Mouse (Mus musculus) right cerebral cortex, adult 2 months (tissue): ENCODE results near the gene Agpat4.

Source experiments
- DNase-seq, 2 experiments: peaks; one replicate each; pipeline ENCODE4 v3.0.0; 2021 to 2022; ENCODE audit warnings: low spot score in 2 of 2

The Agpat4 gene

DNA sequence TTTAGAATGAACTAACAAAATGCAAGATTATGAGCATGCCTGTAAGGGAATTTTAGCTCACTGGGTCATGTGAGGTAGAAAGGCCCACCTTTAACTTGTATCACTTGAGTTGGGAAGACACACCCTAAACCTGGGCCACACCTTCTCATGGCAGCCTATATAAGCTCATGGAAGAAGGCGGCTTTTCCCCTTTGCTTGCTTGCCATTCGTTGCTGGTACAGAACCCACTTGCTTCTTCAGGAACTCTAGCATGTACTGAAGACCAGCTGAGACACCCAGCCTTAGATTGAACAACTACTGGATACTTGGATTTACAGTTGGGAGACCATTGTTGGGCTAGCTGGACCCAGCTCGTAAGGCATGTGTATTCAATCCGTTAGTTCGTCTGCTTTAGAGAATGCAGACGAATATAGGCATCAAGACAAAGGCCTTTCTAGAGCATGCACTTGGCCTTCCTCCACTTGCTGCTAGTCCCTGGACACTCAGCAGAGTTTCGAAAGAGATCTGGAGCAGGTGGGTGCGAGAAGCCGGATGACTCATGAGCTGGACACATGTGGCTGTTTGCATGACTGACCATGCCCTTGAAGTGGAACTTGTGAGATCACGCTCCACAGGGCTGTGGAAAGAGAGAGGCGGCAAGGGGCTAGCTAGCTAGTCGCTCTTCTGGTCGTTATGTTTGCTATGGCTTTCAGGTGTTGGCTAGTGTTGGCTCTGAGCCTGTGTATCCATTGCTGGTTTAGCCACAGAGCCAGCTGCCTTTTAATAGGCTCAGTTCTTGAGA, 42.7 kb downstream of the Agpat4 start:
- no peak for DNase-seq

DNA sequence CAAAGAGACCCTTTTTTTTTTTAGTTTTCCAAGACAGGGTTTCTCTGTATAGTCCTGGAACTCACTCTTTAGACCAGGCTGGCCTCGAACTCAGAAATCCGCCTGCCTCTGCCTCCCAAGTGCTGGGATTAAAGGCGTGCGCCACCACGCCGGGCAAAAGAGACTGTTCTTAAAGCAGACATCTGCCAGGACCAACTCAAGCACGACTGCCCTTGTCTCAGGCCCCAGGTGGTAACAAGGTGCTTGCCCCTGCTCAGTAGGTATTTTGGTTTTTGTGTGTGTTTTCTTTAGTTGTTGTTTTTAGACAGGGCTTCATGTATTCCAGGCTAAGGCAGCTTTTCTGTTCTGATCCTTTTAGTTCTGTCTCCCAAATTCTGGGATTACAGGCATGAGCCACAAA, 43.4 kb downstream of the Agpat4 start:
- no peak for DNase-seq

GRCm38 (mm10) chr17:12162824-12163223, 44.3 kb downstream of the Agpat4 start:
- no peak for DNase-seq

- no peak for DNase-seq
These were observed 44.9 kb downstream of the Agpat4 start for GRCm38 (mm10) chr17:12163403-12163802.

DNA sequence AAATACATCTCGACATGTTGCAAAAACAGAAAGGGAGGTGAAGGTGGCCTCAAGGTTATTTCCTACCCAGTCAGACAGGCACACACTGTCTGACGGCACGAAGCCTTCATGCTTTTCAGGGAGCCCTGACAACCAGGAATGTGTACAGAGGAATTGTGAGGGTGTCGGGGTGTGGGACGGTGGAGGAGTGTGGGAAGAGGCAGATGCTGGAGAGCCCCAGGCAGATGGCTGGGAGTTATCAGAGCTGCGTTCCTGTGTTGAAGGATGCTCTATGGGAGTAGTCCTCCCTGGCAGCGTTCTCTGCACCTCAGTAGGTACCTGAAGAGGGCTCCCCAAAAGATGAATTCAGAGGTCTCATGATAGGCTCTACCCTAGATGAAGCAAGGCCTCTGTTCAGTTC, 45.4 kb downstream of the Agpat4 start:
- peak; percentile 71 to 74 for DNase-seq

- DNase-seq = no peak
These were observed 46.0 kb downstream of the Agpat4 start for GRCm38 (mm10) chr17:12164507-12164906.

DNA sequence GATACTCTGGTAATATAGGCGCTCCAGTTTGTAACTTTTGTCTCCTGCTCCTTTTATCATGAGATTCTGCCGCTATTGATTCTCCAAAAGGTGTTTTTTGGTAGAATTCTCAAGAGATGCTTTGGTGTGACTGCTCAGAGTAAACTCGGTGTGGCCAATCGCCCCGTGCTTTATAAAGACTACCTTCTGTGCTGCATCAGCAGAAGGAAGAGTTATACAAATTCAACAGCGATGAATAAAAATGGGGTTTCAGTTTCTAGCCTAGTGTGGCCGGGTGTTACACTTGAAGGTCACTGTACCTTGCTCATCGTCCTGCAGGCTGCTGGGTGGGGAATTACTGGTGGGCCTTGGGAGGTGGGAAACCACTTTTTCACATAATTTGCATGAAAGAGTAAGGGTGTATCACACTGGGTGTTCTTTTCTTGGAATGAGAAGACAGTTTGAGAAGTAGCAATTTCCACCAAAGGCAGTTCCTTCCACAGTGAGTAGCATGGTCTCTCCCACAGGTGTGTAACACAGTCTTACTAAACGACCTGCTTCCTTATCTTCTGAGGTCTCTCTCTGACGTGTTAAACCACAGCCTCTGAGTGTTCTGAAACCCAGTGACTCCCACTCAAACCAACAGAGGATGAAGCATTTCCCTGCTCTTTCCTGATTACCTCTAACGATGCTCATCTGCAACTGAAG, 46.6 kb downstream of the Agpat4 start:
- DNase-seq = no peak

GRCm38 (mm10) chr17:12165701-12166100, 47.2 kb downstream of the Agpat4 start:
- DNase-seq = no peak

DNA sequence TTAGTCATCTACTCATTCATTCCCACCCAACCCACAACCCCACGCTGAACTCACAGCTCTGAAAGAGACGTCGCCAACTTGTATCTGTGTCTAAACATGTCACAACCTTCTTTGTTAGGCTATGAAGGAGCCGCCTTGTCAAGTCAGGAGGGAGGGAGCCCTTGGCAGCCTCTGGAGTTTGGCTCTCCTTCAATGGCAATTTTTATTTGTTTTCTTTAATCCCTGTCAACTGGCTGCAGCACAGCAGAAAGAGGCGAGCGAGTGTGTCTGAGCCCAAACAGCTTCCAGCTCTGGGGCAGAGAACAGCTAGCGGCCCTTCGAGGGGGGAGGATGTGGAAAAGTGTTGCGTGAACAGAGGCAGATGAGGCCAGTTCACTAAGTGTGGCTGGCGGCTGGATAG, 50.0 kb downstream of the Agpat4 start:
- DNase-seq = peak; percentile 37 to 55

GRCm38 (mm10) chr17:12169326-12169836, 50.9 kb downstream of the Agpat4 start:
- DNase-seq = no peak

DNA sequence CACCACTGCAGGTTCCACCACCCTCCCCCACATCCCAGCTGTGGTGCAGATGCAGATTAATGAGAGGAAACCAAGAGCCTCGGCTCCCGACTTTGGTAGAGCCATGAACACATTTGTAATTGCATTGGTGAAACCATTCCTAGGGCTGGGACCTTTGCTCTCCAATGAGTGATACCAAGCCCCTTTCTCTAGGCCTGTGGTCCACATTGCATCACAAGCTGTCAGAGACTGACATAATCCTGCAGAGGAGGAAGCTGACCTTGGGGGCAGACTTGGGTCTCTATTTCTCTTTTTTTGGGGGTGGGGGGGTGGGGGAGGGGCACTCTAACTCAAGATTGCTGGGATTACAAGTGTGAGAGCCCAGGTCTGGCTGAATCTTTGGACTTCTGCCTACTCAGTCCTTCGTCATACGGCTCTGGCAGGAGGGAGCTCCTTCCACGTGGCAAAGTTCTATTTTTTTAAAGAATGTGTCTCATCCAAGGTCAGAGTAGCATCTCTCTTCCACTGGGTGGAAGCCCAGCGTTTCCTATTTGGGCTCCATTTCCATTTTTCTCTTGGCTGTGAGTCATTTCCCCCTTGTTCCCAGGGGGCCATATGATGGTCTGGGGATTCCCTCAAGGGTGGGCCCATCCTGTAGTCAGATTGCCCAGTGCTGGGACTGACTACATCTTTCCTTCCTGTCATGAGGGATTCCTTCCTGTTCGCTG, 52.4 kb downstream of the Agpat4 start:
- DNase-seq = no peak

DNA sequence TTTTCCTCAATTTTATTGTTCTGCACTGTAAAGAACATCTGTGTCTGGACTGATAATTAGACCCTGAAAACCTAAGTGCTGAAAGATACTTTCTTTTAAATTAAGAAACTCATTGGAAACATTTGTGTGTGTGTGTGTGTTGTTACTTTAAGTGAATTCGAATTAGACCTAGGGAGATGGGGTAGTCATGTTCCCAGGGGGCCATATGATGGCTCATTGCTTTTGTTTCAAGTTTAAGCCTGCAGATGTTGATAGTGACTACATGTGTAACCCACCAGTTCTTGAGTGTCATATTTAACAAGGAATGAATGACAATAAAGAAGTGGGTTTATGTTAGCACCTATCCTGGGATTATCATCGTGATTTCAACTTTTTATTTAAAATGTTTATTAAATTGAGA, 53.2 kb downstream of the Agpat4 start:
- no peak for DNase-seq

- DNase-seq = no peak
These were observed 55.7 kb downstream of the Agpat4 start for GRCm38 (mm10) chr17:12174221-12174620.

- no peak for DNase-seq
These were observed 56.4 kb downstream of the Agpat4 start for GRCm38 (mm10) chr17:12174896-12175295.

DNA sequence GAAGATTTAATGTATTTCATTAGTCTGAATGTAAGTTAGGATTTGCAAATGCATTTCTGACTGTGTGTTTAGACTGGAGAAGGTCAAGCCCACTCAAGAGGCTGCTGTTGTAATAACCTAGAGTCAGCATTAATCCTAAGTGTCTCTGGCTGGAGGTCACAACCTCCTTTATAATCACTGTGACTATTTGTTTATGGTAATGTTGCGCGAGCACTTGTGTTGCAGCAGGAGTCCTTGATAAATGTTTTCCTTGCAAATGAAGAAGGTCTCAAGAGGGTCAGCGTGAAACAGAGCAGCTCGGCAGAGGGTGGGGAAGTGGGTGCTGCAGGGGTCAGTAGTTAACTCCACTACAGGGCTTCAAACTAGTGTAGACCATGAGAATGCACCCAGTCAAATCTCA, 57.1 kb downstream of the Agpat4 start:
- DNase-seq = no peak

DNA sequence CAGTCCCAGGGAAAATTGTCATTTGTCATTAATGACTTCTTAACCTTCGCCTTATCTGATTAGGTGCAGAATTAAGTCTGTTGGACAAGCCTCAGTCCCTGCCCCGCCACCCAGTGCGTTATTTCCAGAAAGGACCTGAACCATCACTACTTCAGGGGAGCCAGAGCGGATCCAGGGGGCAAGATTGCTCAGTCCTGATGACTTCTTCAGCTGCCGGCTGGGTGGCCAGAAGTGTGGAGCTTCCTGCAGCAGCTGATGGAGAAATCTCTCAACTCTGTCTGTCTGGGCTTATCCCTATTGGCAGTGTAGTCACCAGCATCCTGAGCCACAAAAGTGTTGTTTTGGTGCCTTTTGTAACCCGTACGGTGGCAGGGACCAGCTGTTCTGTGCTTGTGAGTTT, 60.8 kb downstream of the Agpat4 start:
- DNase-seq = no peak

GRCm38 (mm10) chr17:12179766-12180165, 61.3 kb downstream of the Agpat4 start:
- no peak for DNase-seq

GRCm38 (mm10) chr17:12182702-12183485, 64.4 kb downstream of the Agpat4 start:
- DNase-seq = no peak

DNA sequence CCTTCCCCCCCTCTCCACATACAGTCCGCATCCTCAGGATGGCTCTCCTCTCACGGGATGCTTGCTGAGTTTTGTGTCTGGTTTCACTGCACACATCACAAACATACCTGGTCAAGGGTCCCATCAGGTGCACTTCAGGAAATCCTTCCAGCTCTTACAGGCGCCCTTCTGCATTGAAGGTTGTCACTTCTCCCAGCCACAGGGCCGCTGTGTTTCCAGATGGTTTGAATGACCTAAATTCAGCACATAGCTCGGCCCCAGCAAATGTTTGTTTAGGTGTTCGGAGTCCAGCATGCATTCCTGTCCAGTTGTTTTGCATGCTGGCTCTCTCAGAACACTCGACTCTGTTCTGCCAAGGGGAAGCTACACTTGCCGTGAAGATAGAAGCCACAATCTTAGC, 65.8 kb downstream of the Agpat4 start:
- DNase-seq = no peak

DNA sequence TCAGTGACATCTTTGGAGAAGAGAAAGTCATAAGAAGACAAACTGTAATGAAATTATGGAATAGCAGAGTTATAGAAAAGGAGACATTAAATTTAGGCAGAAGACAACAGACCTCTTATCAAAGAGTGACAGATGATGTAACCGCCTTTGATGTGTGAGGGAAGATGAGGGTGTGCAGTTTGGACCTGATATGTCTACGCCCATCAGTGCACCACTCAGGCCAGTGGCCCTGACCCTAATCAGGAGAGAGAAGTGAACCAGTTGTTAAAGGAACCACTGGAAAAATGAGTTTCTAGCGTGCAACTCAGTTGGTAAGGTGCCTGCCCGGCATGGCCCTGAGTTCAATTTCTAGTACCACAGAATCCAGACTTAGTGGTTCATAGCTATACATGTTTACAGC, 67.4 kb downstream of the Agpat4 start:
- no peak for DNase-seq

DNA sequence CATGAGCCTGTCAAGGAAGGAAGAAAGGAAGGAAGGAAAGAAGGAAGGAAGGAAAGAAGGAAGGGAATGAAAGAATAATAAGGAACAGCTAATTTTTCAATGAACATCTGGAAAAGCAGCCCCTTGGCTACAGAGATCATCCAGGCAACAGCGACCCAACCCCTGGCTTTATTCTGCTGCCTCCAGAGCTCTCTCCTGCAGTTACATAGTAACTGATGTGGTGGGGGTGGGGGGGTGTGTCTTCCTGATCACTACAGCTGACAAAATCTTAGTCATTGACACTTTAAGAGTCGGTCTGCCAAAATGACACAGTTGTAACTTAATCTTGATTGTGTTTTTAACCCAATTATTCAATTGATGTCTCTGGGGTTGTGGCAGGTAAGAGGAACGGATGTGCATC, 67.8 kb downstream of the Agpat4 start:
- DNase-seq = no peak

DNA sequence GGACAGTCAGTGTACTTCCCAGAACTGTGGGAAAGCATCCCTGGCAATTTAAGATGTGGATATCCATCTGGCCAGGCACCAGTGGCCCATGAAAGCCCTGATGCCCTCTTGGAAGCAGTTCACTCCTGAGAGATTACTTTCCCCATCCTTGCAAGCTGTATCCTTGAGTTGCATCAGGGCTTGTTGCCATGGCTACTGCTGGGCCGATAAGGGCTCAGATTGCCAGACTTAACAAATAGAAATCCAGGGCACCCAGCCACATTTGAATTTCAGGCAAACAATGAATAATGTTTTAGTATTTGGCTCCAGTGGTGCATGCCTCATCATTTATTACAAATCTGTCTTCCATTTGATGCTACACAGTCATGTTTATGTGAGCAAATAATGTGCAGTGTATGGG, 69.3 kb downstream of the Agpat4 start:
- DNase-seq = peak; percentile 55 to 71
